Mouse (Mus musculus): ENCODE measurements around the gene Haus8. TPM values are rescaled to one million over a fixed set of nuclear protein-coding genes. Genes with fewer than 3 reads are reported as not detected.
A peak's percentile ranks its signal among the peaks of the same experiment; 100 is the strongest.

Haus8 gene
- polyA plus RNA-seq, 1 experiment from 2014 or later = 46.2 TPM

DNA sequence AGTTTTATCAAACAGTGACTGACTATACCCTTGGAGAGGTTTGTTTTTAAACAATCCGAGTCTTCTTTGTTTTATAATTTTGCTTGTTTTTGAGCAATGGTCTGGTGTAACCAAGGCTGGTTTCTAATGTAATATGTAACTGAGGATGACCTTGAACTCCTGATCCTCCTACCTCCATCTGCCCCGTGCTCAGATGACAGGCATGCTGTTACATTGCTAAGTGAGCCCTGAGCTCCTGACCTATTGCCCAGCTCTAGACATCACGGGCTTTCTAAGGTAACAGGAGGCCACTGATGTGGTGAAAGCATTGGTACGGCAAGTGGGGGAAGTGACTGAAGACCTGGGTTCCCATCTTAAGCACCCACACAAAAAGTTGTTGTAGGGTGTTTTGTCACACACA lies 35.2 kb upstream of the Haus8 start:
- Histone ChIP-seq H3K27me3 (replicated peaks; ENCODE audit: control insufficient read depth, insufficient read depth, low read length) (no peaks in the 10 kb centered on the region), H3K4me2 (ENCODE audit: low read depth, low read length) (no peak overlapping the region), H3K36me3 (ENCODE audit: control insufficient read depth, insufficient read depth, low read length) (0 out of 2 replicates have a peak, but pooled peaks cover 5% of the 10 kb centered on the region), H3K27ac (replicated peaks; ENCODE audit: low read depth, low read length) (no peak overlapping the region), H3K9ac (ENCODE audit: low read depth, low read length) (no peak overlapping the region), H3K4me1 (ENCODE audit: control insufficient read depth, insufficient read depth, low read length) (peaks cover 4% of the 10 kb centered on the region), H3K9me3 (ENCODE audit: control insufficient read depth, low read length) (no peaks in the 10 kb centered on the region), H3K4me3 (ENCODE audit: low read depth, low read length) (no peak overlapping the region)
- no peak for ATAC-seq (ENCODE audit: low read depth)
- 83% methylated on average over 4 of the region's 4 CpGs for WGBS
- DNase-seq (ENCODE audit: low spot score) = no peak

DNA sequence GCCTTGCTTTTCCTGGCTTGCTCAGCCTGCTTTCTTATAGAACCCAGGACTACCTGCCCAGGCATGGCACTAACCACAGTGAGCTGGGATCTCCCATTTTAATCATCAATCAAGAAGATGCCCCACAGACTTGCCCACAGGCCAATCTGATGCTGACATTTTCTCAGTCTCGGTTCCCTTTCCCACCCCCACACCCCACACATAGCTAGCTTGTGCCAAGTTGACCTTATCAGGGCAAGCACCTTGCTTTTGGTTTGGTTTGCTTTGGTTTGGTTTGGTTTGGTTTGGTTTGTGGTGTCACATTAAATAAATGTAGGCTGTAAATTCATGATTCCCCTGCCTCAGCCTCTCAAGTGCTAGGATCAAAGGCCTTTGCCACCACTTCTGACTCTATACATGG lies 34.6 kb upstream of the Haus8 start:
- 67% methylated on average over 1 of the region's 1 CpGs for WGBS
- no peak overlapping the region for H3K9ac ChIP-seq (ENCODE audit: low read depth, low read length)
- DNase-seq (ENCODE audit: low spot score) (no peak), ATAC-seq (ENCODE audit: low read depth) (no peak)
- peaks cover 2% of the 10 kb centered on the region; the same call in 1 of the 2 replicates for H3K4me1 ChIP-seq (ENCODE audit: control insufficient read depth, insufficient read depth, low read length)
- H3K9me3 ChIP-seq (ENCODE audit: control insufficient read depth, low read length) = no peaks in the 10 kb centered on the region
- H3K4me2 ChIP-seq (ENCODE audit: low read depth, low read length) = no peak overlapping the region
- H3K27me3 ChIP-seq (replicated peaks; ENCODE audit: control insufficient read depth, insufficient read depth, low read length) = no peaks in the 10 kb centered on the region
- 0 out of 2 replicates have a peak, but pooled peaks cover 8% of the 10 kb centered on the region for H3K36me3 ChIP-seq (ENCODE audit: control insufficient read depth, insufficient read depth, low read length)
- H3K27ac ChIP-seq (replicated peaks; ENCODE audit: low read depth, low read length) = no peak overlapping the region
- no peak overlapping the region for H3K4me3 ChIP-seq (ENCODE audit: low read depth, low read length)

DNA sequence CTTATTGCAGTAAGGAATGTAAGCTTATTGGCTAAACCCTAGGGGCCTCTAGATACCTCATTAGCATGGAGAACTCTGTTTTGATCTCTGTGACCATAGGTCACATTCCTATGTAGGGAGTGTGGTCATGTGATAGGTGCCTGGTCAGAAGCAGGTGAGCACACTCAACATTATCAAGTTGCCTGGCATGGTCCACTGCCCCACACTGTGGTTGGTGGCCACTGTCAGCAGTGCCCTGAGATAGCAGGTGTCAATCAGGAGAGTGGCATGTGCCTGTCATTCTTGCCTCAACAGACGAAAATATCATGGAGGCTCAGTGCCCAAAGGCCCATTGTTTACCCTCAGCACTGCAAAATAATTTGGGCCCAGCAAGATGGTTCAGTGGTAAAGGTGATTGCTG lies 33.3 kb upstream of the Haus8 start:
- Histone ChIP-seq H3K27ac (replicated peaks; ENCODE audit: low read depth, low read length) (no peak overlapping the region), H3K36me3 (ENCODE audit: control insufficient read depth, insufficient read depth, low read length) (0 out of 2 replicates have a peak, but pooled peaks cover 9% of the 10 kb centered on the region), H3K9ac (ENCODE audit: low read depth, low read length) (no peak overlapping the region), H3K9me3 (ENCODE audit: control insufficient read depth, low read length) (no peaks in the 10 kb centered on the region), H3K4me3 (ENCODE audit: low read depth, low read length) (no peak overlapping the region), H3K27me3 (replicated peaks; ENCODE audit: control insufficient read depth, insufficient read depth, low read length) (no peaks in the 10 kb centered on the region), H3K4me1 (ENCODE audit: control insufficient read depth, insufficient read depth, low read length) (no peaks in the 10 kb centered on the region), H3K4me2 (ENCODE audit: low read depth, low read length) (no peak overlapping the region)
- no peak for DNase-seq (ENCODE audit: low spot score)
- WGBS = 67% methylated on average over 1 of the region's 1 CpGs
- no peak for ATAC-seq (ENCODE audit: low read depth)

DNA sequence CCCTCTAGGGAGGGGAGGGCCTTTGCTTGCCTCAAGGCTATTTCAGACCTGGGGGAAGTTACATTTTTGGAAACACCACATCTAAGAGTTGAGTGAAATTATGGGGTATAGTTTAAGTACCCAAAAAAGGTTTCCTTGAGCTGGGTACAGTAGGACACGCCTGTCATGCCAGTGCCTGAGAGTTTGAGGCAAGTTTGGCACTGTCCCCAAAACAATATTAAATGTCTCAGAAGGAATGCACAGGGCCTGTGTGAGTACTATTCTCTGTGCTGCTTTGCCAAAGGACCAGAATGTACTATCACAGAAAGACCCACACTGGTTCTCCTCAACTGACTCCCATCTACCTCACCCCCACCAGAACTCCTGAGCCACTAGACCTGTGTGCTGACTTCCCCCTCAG lies 30.9 kb upstream of the Haus8 start:
- Histone ChIP-seq H3K4me1 (ENCODE audit: control insufficient read depth, insufficient read depth, low read length) (no peaks in the 10 kb centered on the region), H3K36me3 (ENCODE audit: control insufficient read depth, insufficient read depth, low read length) (0 out of 2 replicates have a peak, but pooled peaks cover 11% of the 10 kb centered on the region), H3K27ac (replicated peaks; ENCODE audit: low read depth, low read length) (no peak overlapping the region), H3K4me2 (ENCODE audit: low read depth, low read length) (no peak overlapping the region), H3K4me3 (ENCODE audit: low read depth, low read length) (no peak overlapping the region), H3K27me3 (replicated peaks; ENCODE audit: control insufficient read depth, insufficient read depth, low read length) (no peaks in the 10 kb centered on the region), H3K9me3 (ENCODE audit: control insufficient read depth, low read length) (no peaks in the 10 kb centered on the region), H3K9ac (ENCODE audit: low read depth, low read length) (no peak overlapping the region)
- DNase-seq (ENCODE audit: low spot score) (peak; percentile 39), ATAC-seq (ENCODE audit: low read depth) (0 out of 2 replicates have a peak, but pooled peaks have one; percentile 37)
- WGBS = 93% methylated on average over 1 of the region's 1 CpGs

DNA sequence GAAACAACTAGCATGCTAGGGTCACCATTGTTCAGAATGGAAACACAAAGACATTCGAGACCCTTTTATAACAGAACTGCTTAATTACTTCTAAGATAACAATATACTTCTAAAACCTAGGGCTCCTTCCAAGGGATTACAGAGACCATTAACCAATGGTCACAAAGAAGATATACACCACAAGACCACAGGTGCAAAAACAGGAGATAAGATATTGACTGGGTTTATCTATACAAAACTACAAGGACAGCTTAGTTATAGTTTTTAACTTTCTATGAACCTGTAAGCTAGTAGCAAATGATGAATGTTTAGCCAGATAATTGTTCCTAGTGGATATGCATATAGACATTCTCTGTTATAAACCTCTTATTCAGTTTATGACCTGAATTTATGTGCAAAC lies 30.1 kb upstream of the Haus8 start:
- Histone ChIP-seq H3K4me2 (ENCODE audit: low read depth, low read length) (no peak overlapping the region), H3K27me3 (replicated peaks; ENCODE audit: control insufficient read depth, insufficient read depth, low read length) (no peaks in the 10 kb centered on the region), H3K4me3 (ENCODE audit: low read depth, low read length) (no peak overlapping the region), H3K27ac (replicated peaks; ENCODE audit: low read depth, low read length) (no peak overlapping the region), H3K4me1 (ENCODE audit: control insufficient read depth, insufficient read depth, low read length) (no peaks in the 10 kb centered on the region), H3K9me3 (ENCODE audit: control insufficient read depth, low read length) (no peaks in the 10 kb centered on the region), H3K36me3 (ENCODE audit: control insufficient read depth, insufficient read depth, low read length) (peaks cover 18% of the 10 kb centered on the region; the same call in 1 of the 2 replicates), H3K9ac (ENCODE audit: low read depth, low read length) (no peak overlapping the region)
- WGBS = 100% methylated on average over 1 of the region's 1 CpGs
- no peak for ATAC-seq (ENCODE audit: low read depth)
- no peak for DNase-seq (ENCODE audit: low spot score)

DNA sequence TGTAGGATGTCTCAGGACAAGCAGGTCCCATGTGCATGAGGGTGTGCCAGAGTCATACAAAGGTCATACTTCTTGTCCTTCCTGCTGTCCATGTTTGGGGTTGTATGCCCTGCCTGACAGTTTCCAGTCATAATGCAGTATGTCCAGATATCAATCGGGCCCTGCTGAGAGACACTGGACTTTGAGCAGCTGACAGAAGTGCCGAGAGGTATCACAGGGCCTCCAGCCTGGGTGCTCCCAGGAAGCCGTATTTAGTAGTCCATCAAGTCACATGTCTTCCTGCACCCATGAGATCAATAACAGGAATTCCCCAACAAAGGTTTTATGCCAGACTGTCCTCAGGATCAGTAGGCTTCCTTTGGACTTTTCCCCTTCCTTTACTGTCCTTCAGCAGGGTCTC lies 27.0 kb upstream of the Haus8 start:
- peaks cover 42% of the 10 kb centered on the region for H3K36me3 ChIP-seq (ENCODE audit: control insufficient read depth, insufficient read depth, low read length)
- no peak overlapping the region for H3K9ac ChIP-seq (ENCODE audit: low read depth, low read length)
- H3K4me3 ChIP-seq (ENCODE audit: low read depth, low read length) = no peak overlapping the region
- H3K4me1 ChIP-seq (ENCODE audit: control insufficient read depth, insufficient read depth, low read length) = no peaks in the 10 kb centered on the region
- no peak overlapping the region for H3K27ac ChIP-seq (replicated peaks; ENCODE audit: low read depth, low read length)
- ATAC-seq (ENCODE audit: low read depth) (no peak), DNase-seq (ENCODE audit: low spot score) (no peak)
- H3K27me3 ChIP-seq (replicated peaks; ENCODE audit: control insufficient read depth, insufficient read depth, low read length) = no peaks in the 10 kb centered on the region
- H3K9me3 ChIP-seq (ENCODE audit: control insufficient read depth, low read length) = no peaks in the 10 kb centered on the region
- WGBS = 100% methylated on average over 3 of the region's 3 CpGs
- H3K4me2 ChIP-seq (ENCODE audit: low read depth, low read length) = no peak overlapping the region

DNA sequence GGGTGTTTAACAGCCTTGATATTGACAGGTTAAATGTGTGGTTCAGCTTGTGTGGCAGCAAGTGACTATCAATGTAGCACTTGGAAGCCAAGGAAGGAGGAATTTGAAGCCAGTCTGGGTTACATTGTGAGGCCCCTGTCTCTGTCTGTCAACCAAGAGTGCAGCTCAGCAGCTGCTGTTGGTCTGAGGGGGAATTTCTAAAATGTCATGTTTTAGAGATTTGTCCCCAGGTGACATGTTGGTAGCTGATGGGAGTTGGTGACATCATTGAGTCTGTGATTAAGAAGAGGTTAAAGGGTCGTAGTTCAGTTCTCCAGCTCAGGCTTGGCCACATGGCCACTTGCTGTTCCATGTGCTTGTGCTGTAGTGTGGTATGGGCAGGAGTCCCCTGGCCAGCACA lies 24.7 kb upstream of the Haus8 start:
- no peaks in the 10 kb centered on the region for H3K4me1 ChIP-seq (ENCODE audit: control insufficient read depth, insufficient read depth, low read length)
- DNase-seq (ENCODE audit: low spot score) = no peak
- no peak for ATAC-seq (ENCODE audit: low read depth)

DNA sequence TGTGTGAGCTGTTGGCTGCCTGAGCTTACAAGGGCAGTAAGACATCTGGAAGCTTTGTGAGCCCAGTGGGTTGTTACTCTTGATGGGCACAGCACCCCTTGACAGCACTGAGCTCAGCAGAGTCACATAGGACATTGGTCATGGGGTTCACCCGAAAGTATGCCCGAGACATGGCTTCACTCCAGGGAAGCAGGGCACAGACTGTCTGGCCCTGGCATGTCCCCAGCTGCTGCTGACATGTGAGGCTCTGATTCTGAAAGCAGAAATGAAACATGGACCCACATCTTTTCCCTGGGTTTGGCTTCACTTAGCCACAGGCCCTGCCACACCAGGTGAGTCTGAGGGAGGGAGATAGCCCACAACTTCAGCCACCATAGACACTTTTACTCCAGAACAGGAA lies 24.1 kb upstream of the Haus8 start:
- no peaks in the 10 kb centered on the region for H3K9me3 ChIP-seq (ENCODE audit: control insufficient read depth, low read length)
- peaks cover 44% of the 10 kb centered on the region for H3K36me3 ChIP-seq (ENCODE audit: control insufficient read depth, insufficient read depth, low read length)
- H3K4me2 ChIP-seq (ENCODE audit: low read depth, low read length) = no peak overlapping the region
- 93% methylated on average over 2 of the region's 2 CpGs for WGBS
- no peaks in the 10 kb centered on the region for H3K4me1 ChIP-seq (ENCODE audit: control insufficient read depth, insufficient read depth, low read length)
- no peak overlapping the region for H3K9ac ChIP-seq (ENCODE audit: low read depth, low read length)
- no peak overlapping the region for H3K4me3 ChIP-seq (ENCODE audit: low read depth, low read length)
- H3K27ac ChIP-seq (replicated peaks; ENCODE audit: low read depth, low read length) = no peak overlapping the region
- DNase-seq (ENCODE audit: low spot score) (no peak), ATAC-seq (ENCODE audit: low read depth) (no peak)
- no peaks in the 10 kb centered on the region for H3K27me3 ChIP-seq (replicated peaks; ENCODE audit: control insufficient read depth, insufficient read depth, low read length)

More for the DNA sequence above, 24.7 kb upstream of the Haus8 start:
- 85% methylated on average over 1 of the region's 1 CpGs for WGBS
- Histone ChIP-seq H3K36me3 (ENCODE audit: control insufficient read depth, insufficient read depth, low read length) (peaks cover 42% of the 10 kb centered on the region), H3K9me3 (ENCODE audit: control insufficient read depth, low read length) (no peaks in the 10 kb centered on the region), H3K27ac (replicated peaks; ENCODE audit: low read depth, low read length) (no peak overlapping the region), H3K9ac (ENCODE audit: low read depth, low read length) (no peak overlapping the region), H3K27me3 (replicated peaks; ENCODE audit: control insufficient read depth, insufficient read depth, low read length) (no peaks in the 10 kb centered on the region), H3K4me3 (ENCODE audit: low read depth, low read length) (no peak overlapping the region), H3K4me2 (ENCODE audit: low read depth, low read length) (no peak overlapping the region)

DNA sequence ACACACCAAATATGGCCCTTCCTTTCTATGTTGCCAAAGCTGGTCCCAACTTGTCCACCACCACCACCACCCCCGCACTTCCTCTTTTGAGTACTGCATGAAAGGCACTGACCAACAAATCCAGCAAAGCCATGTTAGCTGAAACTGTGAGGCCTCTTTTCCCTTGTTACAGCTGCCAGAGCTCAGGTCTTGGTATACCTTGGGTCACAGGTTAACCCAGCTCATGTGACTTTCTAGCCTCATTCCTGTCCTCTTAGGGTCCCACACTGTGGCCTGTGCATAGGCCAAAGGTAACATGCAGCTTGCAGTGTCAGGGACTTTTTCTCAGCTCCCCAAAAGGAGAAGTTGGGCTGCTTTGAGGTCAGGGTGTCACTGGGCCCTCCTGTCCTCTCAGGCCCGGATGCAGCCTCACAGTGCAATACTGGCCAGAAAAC lies 23.5 kb upstream of the Haus8 start:
- H3K4me2 ChIP-seq (ENCODE audit: low read depth, low read length) = no peak overlapping the region
- H3K9ac ChIP-seq (ENCODE audit: low read depth, low read length) = no peak overlapping the region
- no peak overlapping the region for H3K27ac ChIP-seq (replicated peaks; ENCODE audit: low read depth, low read length)
- no peaks in the 10 kb centered on the region for H3K4me1 ChIP-seq (ENCODE audit: control insufficient read depth, insufficient read depth, low read length)
- no peaks in the 10 kb centered on the region for H3K9me3 ChIP-seq (ENCODE audit: control insufficient read depth, low read length)
- no peak for DNase-seq (ENCODE audit: low spot score)
- peaks cover 46% of the 10 kb centered on the region for H3K36me3 ChIP-seq (ENCODE audit: control insufficient read depth, insufficient read depth, low read length)
- no peak for ATAC-seq (ENCODE audit: low read depth)
- no peak overlapping the region for H3K4me3 ChIP-seq (ENCODE audit: low read depth, low read length)
- no peaks in the 10 kb centered on the region for H3K27me3 ChIP-seq (replicated peaks; ENCODE audit: control insufficient read depth, insufficient read depth, low read length)
- 90% methylated on average over 2 of the region's 2 CpGs for WGBS

All from embryonic facial prominence, embryonic 14.5 days (tissue).